Mouse (Mus musculus): ENCODE measurements at regions not wholly inside any gene's neighbourhood (a gene's known extent, or its start where the extent isn't known, plus 50 kb on each side); places are given as distances from the start of the nearest gene placed in this dataset. TPM values are rescaled to one million over a fixed set of nuclear protein-coding genes. Genes with fewer than 3 reads are reported as not detected.

DNA sequence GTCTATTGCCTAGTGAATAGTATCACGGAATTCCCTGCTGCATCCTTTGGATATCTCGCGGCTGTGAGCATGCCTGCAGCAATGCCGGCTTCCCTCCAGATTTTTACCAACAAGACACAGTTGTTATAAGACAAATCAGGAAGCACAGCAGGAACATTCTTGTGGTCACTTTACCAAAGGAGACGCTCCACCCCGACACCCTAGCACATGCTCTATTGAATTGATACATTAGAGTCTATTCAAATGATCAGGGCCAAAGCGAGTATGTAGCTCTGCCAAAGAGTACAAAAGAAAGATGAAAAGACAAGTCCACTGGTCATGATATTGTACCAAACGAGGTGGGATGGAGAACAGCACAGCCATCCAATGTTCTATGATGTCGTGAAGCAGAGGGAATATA, 376.1 kb upstream of the Fat1 start:
- Histone ChIP-seq H3K4me1 (no peaks in the 10 kb centered on the region), H3K27ac (no peak overlapping the region), H3K9me3 (replicated peaks) (no peaks in the 10 kb centered on the region), H3K36me3 (no peaks in the 10 kb centered on the region), H3K4me3 (no peak overlapping the region), H3K27me3 (ENCODE audit: low read depth, poor library complexity, severe bottlenecking) (no peaks in the 10 kb centered on the region)
- WGBS, result 91% methylated on average over 9 of the region's 9 CpGs
- DNase-seq (ENCODE audit: low spot score), result no peak

DNA sequence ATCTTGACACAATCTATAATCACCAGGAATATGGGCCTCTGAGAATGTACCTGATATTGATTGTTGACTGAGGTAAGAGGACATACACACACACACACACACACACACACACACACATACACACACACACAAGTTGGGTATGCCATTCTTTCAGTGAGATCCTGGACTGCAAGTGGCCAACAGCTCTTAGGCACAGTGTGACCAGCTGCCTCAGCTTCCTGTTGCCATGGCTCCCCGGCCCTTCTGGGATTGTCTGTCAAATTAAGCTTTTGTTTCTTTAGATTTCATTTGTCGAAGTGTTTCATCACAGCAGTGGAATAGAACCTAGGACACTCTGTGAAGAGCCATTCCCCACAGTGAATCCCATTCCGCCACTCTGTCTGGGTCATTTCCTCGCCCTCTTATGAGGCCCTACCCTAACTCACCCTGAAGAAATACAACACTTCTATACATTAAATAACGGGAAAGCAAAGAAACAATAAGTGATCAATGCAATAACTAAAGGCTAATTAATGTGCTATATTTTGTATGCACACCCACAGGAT, 358.9 kb upstream of the Fat1 start:
- H3K9me3 ChIP-seq (replicated peaks), result no peaks in the 10 kb centered on the region
- no peaks in the 10 kb centered on the region for H3K4me1 ChIP-seq
- H3K27me3 ChIP-seq (ENCODE audit: low read depth, poor library complexity, severe bottlenecking), result no peaks in the 10 kb centered on the region
- DNase-seq (ENCODE audit: low spot score), result no peak
- 88% methylated on average over 5 of the region's 5 CpGs for WGBS
- no peaks in the 10 kb centered on the region for H3K36me3 ChIP-seq
- H3K27ac ChIP-seq, result no peak overlapping the region
- no peak overlapping the region for H3K4me3 ChIP-seq

DNA sequence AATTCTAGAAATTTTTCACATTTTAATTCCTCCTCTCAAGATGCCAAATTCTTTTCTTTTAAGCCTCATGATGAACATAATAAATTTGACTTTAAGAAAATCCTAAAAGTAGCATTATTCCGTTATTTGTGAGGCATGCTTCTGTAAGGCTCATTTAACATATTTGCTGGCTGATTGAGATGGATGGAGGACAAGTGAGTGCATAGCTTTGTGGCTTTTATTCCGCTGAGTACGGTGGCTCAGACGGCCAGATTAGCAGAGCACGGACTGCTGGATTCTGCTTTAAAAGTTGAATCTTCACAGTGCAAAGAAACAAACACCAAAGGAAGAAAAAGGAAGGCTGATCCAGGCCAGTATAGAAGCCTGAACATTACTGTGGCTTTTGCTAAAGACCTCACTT, 358.3 kb upstream of the Fat1 start:
- DNase-seq (ENCODE audit: low spot score), result no peak
- H3K9me3 ChIP-seq (replicated peaks), result no peaks in the 10 kb centered on the region
- no peaks in the 10 kb centered on the region for H3K27me3 ChIP-seq (ENCODE audit: low read depth, poor library complexity, severe bottlenecking)
- no peak overlapping the region for H3K4me3 ChIP-seq
- H3K27ac ChIP-seq, result no peak overlapping the region
- H3K36me3 ChIP-seq, result no peaks in the 10 kb centered on the region
- WGBS, result 84% methylated on average over 5 of the region's 5 CpGs
- no peaks in the 10 kb centered on the region for H3K4me1 ChIP-seq

Small RNAs in the stretch of these regions (microRNA-seq; reads per million reads assigned to microRNA genes)
- gene Gm26241, result not detected
